Mouse (Mus musculus): ENCODE measurements around the gene Mfrp.
A peak's percentile ranks its signal among the peaks of the same experiment; 100 is the strongest.

Gene Mfrp

GRCm38 (mm10) chr9:44132200-44132599 is 30.7 kb downstream of the Mfrp start:
- DNase-seq = no peak

- DNase-seq = peak; percentile 38 to 46
Measured at GRCm38 (mm10) chr9:44133287-44133686, 31.8 kb downstream of the Mfrp start.

GRCm38 (mm10) chr9:44134101-44134850 is 32.7 kb downstream of the Mfrp start, which contains the start of gene Mcam:
Gene Mcam (plus strand): TSS chr9:44134469.
- peak; percentile 77 to 85 for DNase-seq

GRCm38 (mm10) chr9:44134851-44135730 is 33.6 kb downstream of the Mfrp start:
- DNase-seq = peak; percentile 58 to 76

GRCm38 (mm10) chr9:44135731-44136411 is 34.3 kb downstream of the Mfrp start:
- DNase-seq = peak; percentile 51 to 53

- DNase-seq = no peak
Measured at GRCm38 (mm10) chr9:44137846-44138245, 36.3 kb downstream of the Mfrp start.

GRCm38 (mm10) chr9:44141951-44142350 is 40.4 kb downstream of the Mfrp start:
- DNase-seq = no peak

- no peak for DNase-seq
Measured at GRCm38 (mm10) chr9:44143421-44143820, 41.9 kb downstream of the Mfrp start.

- peak; percentile 63 to 69 for DNase-seq
Measured at GRCm38 (mm10) chr9:44144023-44144717, 42.6 kb downstream of the Mfrp start.

GRCm38 (mm10) chr9:44144718-44145060 is 43.2 kb downstream of the Mfrp start:
- peak; percentile 71 to 72 for DNase-seq

- DNase-seq = no peak
Measured at GRCm38 (mm10) chr9:44147290-44147689, 45.8 kb downstream of the Mfrp start.
